Mouse (Mus musculus) heart, postnatal 0 days (tissue): ENCODE data around the gene Eml3.

ENCODE experiments used
- CTCF ChIP-seq: IDR thresholded peaks from 2 replicates; pipeline ENCODE4 v1.5.1; 2016; ENCODE audit warnings: antibody characterized with exemption, control low read depth, low read depth
- EP300 ChIP-seq: IDR thresholded peaks from 2 replicates; pipeline ENCODE4 v1.6.1; 2016; ENCODE audit warnings: antibody characterized with exemption, low read depth

- no peak; the same call in 1 of the 2 replicates for TF ChIP-seq CTCF
- TF ChIP-seq EP300, result no peak
Observed at GRCm38 (mm10) chr19:8929224-8930088, at the start of gene Eml3, which contains the start of gene Rom1.
